Mouse (Mus musculus) embryonic facial prominence, embryonic 12.5 days (tissue): ENCODE measurements at regions not wholly inside any gene's neighbourhood (a gene's known extent, or its start where the extent isn't known, plus 50 kb on each side); places are given as distances from the start of the nearest gene placed in this dataset.
A peak's percentile ranks its signal among the peaks of the same experiment; 100 is the strongest.

Source experiments
- ATAC-seq: fragments of 200-750 bp; cut with Nextera tagmentation; 2 replicates; pipeline ENCODE4 v1.8.0; 2017; ENCODE audit not compliant: insufficient number of reproducible peaks, insufficient read depth, low FRiP score, low TSS enrichment
- H3K27ac ChIP-seq: fragments of 300-500 bp; sonication (generic); 2 replicates; pipeline ENCODE4 v1.5.1; 2016; ENCODE audit warnings: mild to moderate bottlenecking
- H3K27me3 ChIP-seq: fragments of 300-500 bp; sonication (generic); 2 replicates; pipeline ENCODE4 v1.6.1; 2016; ENCODE audit warnings: mild to moderate bottlenecking, moderate library complexity
- H3K36me3 ChIP-seq: fragments of 300-500 bp; sonication (generic); 2 replicates; pipeline ENCODE4 v1.6.1; 2016; ENCODE audit warnings: mild to moderate bottlenecking
- H3K4me1 ChIP-seq: fragments of 300-500 bp; sonication (generic); 2 replicates; pipeline ENCODE4 v1.6.1; 2016
- H3K4me2 ChIP-seq: fragments of 300-500 bp; sonication (generic); replicated peaks from 2 replicates; pipeline ENCODE4 v1.6.1; 2016; ENCODE audit warnings: mild to moderate bottlenecking, moderate library complexity
- H3K4me3 ChIP-seq: fragments of 300-500 bp; sonication (generic); 2 replicates; pipeline ENCODE4 v1.5.1; 2016; ENCODE audit warnings: mild to moderate bottlenecking
- H3K9ac ChIP-seq: fragments of 300-500 bp; sonication (generic); 2 replicates; pipeline ENCODE4 v1.6.1; 2016; ENCODE audit warnings: mild to moderate bottlenecking, moderate library complexity
- H3K9me3 ChIP-seq: fragments of 300-500 bp; sonication (generic); 2 replicates; pipeline ENCODE4 v1.6.1; 2016; ENCODE audit warnings: mild to moderate bottlenecking, moderate library complexity
- WGBS: fragments of 180-500 bp; shearing (Covaris S2); methylation state at CpG from one replicate; pipeline ENCODE4 v1.1.7; 2016; 5-methylcytosine and 5-hydroxymethylcytosine counted together

DNA sequence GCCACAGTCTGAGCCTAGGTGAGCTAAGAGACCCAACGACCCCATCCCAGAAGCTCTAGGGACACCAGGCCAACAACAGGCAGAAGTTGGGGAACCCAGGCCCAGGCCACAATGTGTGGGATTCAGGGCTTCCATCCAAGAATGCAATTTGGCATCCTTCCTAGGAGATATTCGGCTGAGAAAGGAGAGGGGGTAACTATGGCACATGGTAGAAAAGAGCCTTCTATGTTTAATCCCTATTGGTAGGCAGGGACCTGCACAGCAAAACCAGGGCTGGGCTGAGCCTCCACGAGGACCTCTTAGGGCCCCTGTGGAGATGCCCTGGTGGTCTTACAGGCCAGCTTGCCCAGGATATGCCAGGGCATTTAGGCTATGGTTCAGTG is 71.8 kb downstream of the Zfp36l2 start:
- Histone ChIP-seq H3K4me2 (no peak overlapping the region), H3K9ac (no peak overlapping the region), H3K9me3 (no peaks in the 10 kb centered on the region), H3K27ac (no peak overlapping the region), H3K4me3 (no peak overlapping the region), H3K36me3 (no peaks in the 10 kb centered on the region), H3K27me3 (no peaks in the 10 kb centered on the region), H3K4me1 (peaks cover 11% of the 10 kb centered on the region; the same call in 1 of the 2 replicates)
- ATAC-seq = no peak
- 79% methylated on average over 3 of the region's 3 CpGs for WGBS

DNA sequence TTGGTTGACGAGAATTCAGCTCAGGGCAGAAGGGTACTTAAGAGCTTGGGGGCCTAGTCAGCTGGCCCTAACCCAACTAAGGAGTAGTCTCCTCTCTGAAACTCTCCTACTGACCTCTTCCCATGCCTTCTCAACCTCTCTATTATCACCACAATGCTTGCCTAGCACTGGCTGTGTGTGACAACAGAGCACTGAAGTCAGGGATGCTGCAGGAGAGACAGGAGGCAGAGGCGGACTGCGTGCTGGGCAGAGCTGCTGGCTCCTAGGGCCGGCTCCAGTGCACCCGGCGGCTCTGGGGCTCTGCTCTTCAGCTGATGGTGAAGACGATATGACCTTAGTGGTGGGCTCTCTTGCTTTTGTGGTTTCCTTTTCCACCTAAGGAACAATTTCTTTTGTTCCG is 72.6 kb downstream of the Zfp36l2 start:
- no peak overlapping the region for H3K27ac ChIP-seq
- H3K4me2 ChIP-seq = no peak overlapping the region
- H3K27me3 ChIP-seq = no peaks in the 10 kb centered on the region
- 72% methylated on average over 8 of the region's 8 CpGs for WGBS
- H3K9ac ChIP-seq = no peak overlapping the region
- H3K36me3 ChIP-seq = no peaks in the 10 kb centered on the region
- H3K9me3 ChIP-seq = no peaks in the 10 kb centered on the region
- ATAC-seq = no peak
- peaks cover 8% of the 10 kb centered on the region; the same call in 1 of the 2 replicates for H3K4me1 ChIP-seq
- H3K4me3 ChIP-seq = no peak overlapping the region

DNA sequence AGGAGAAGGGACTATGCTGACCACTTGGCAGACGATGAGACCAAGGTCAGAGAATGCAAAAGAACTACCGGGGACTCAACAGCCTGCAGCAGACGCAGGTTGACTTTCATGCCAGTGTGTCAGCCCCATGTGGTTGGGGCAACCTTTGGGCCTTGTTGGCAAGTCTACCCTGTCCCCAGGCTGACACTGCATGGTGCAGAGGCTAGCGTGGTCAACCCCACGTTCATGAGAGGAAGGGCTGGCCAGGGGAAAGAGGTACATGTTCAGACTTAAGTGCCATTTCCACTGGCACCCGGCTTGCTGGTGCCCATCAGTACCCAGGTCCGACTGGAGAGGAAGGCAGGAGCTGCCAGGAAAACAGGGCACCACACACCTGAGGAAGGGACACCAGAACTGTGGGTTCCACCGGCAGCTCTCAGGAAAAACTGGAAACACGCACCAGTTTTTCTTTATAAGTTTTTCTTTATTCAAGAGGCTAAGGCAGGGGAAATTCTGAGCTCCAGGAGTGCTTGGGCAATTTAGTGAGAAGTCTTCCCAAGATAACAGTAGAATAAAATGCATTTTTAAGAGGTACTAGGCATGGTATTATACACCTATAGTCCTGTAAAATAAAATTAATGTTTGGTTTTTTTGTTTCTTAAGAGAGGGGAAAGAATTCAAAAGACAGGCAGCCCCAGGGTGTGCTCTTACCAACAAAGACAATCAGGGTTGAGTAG is 73.3 kb downstream of the Zfp36l2 start:
- no peak overlapping the region for H3K27ac ChIP-seq

DNA sequence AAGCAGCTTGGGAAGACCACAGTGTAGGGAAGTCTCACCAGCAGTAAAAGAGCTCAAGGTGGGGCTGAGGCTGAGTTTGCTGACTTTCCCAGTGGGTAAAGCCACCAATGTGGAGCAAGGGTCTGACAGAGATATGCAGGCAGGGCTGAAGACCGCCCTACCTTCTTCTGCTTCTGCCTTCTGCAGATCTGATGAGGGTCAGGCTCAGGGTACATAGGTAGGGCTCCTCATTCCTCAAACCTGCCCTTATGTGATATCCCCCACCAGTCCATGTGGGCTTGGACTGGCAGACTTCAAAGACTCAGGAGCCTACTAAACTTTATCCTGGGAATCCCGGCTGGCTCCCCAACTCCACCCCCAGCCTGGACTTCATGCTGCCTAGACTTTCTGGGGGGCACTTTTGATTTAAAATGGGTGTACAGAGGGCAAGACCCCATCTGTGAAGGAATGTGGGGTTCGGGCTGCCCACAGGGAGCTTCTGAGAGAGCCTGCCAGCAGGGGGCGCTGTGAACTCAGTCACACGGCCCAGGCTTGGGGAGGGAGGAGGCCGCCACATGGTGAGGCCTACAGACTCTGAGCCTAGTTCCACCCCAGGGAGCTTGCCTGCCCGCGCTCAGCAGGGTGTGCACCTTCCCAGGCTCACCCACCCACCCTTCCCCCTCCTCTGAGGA is 74.0 kb downstream of the Zfp36l2 start:
- Histone ChIP-seq H3K4me1 (peaks cover 8% of the 10 kb centered on the region; the same call in 1 of the 2 replicates), H3K27ac (no peak overlapping the region), H3K9me3 (no peaks in the 10 kb centered on the region), H3K36me3 (no peaks in the 10 kb centered on the region), H3K4me2 (no peak overlapping the region), H3K4me3 (no peak overlapping the region), H3K9ac (no peak overlapping the region), H3K27me3 (no peaks in the 10 kb centered on the region)
- ATAC-seq = 0 out of 2 replicates have a peak, but pooled peaks have one; percentile 36
- 27% methylated on average over 8 of the region's 8 CpGs for WGBS

More for the DNA sequence above, 73.3 kb downstream of the Zfp36l2 start:
- Histone ChIP-seq H3K9me3 (no peaks in the 10 kb centered on the region), H3K4me2 (no peak overlapping the region), H3K36me3 (no peaks in the 10 kb centered on the region), H3K4me3 (no peak overlapping the region), H3K9ac (no peak overlapping the region), H3K4me1 (peaks cover 8% of the 10 kb centered on the region; the same call in 1 of the 2 replicates), H3K27me3 (no peaks in the 10 kb centered on the region)
- 61% methylated on average over 9 of the region's 9 CpGs for WGBS
- no peak for ATAC-seq

DNA sequence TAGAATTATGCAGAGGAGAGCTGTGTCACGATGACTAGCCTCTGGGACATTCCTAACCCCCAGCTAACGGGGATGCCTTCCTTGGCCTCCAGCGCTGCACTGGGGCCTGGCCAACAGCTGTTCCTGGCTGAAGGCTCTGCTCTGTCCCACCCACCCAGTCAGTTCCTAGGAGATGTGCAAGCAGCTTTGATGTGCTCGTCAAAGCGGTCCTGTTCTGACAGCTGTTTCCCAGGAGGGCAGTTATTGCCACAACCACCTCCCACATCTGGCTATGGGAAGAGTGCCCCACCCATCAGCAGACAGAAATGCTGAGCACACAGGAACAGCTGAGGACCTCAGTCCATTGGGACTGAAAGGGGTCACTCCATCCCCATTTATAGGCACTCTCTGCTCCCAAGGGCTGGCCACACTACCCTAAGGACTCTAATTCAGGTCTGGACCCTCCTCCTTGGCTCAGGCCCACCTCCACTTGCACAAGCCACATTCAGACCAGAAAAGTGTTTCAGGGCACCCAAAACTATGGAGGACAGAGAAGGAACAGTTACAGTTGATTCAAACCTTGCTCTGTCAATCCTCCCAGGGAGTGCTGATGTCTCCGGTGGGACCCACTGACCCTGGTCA is 75.2 kb downstream of the Zfp36l2 start:
- H3K36me3 ChIP-seq = no peaks in the 10 kb centered on the region
- no peaks in the 10 kb centered on the region for H3K27me3 ChIP-seq
- WGBS = 27% methylated on average over 6 of the region's 6 CpGs
- H3K4me3 ChIP-seq = no peak overlapping the region
- peak; percentile 62 for ATAC-seq
- peak overlapping the region; percentile 37 for H3K27ac ChIP-seq
- peaks cover 8% of the 10 kb centered on the region; the same call in 1 of the 2 replicates for H3K4me1 ChIP-seq
- H3K9ac ChIP-seq = no peak overlapping the region
- no peaks in the 10 kb centered on the region for H3K9me3 ChIP-seq
- H3K4me2 ChIP-seq = no peak overlapping the region

DNA sequence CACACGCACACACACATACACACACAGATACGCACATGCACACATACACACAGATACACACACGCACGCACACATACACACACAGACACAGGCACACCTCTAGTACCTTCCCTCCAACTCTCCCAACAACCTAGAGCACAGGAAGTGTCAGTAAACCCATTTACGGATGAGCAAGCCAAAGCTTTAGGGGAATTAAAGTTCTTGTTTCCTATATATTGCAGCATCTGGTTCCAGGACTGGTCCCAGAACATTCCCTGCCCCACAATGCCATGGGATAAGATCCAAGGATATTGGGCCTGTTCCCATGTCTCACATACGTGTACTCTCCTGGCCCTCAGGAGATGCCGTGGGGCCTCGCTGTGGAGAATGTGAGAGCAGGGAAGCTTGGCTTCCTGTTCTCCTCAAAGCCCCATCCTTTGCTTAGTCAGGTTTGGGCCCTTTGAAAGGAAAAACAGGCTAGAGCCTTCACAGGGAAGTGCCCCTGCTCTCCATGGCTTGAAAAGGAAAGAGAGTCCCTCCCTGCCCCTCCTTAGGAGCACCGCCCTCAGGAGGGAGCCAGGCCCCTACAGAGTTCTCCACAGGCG is 75.9 kb downstream of the Zfp36l2 start:
- Histone ChIP-seq H3K4me3 (no peak overlapping the region), H3K27me3 (no peaks in the 10 kb centered on the region), H3K9me3 (no peaks in the 10 kb centered on the region), H3K9ac (no peak overlapping the region), H3K4me2 (no peak overlapping the region), H3K36me3 (no peaks in the 10 kb centered on the region), H3K4me1 (peaks cover 8% of the 10 kb centered on the region; the same call in 1 of the 2 replicates), H3K27ac (peak overlapping the region; percentile 37)
- ATAC-seq = 0 out of 2 replicates have a peak, but pooled peaks have one; percentile 13
- 73% methylated on average over 10 of the region's 10 CpGs for WGBS

DNA sequence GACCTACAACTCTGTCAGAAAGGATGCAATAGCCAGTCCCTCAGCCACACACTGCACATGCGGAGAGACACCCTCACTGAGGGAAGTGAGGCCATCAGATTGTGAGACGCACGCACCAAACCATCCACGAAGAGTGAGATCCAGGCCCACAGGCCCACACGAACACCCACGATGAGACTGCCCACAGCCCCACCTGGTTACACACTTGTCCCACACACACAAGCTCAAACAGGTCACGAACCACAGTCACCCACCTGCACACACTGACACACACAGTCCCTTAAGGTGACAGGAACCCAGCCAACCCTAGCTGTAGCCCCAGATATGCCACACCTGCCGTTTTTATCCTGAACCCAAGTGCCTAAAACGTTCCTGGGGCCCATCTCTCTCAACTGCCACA is 76.8 kb downstream of the Zfp36l2 start:
- H3K27me3 ChIP-seq = no peaks in the 10 kb centered on the region
- H3K9ac ChIP-seq = 0 out of 2 replicates have a peak overlapping the region, but pooled peaks have one; percentile 12
- no peak overlapping the region for H3K27ac ChIP-seq
- no peak overlapping the region for H3K4me3 ChIP-seq
- H3K36me3 ChIP-seq = no peaks in the 10 kb centered on the region
- 85% methylated on average over 9 of the region's 9 CpGs for WGBS
- no peak overlapping the region for H3K4me2 ChIP-seq
- ATAC-seq = no peak
- no peaks in the 10 kb centered on the region for H3K9me3 ChIP-seq
- H3K4me1 ChIP-seq = peaks cover 8% of the 10 kb centered on the region; the same call in 1 of the 2 replicates

DNA sequence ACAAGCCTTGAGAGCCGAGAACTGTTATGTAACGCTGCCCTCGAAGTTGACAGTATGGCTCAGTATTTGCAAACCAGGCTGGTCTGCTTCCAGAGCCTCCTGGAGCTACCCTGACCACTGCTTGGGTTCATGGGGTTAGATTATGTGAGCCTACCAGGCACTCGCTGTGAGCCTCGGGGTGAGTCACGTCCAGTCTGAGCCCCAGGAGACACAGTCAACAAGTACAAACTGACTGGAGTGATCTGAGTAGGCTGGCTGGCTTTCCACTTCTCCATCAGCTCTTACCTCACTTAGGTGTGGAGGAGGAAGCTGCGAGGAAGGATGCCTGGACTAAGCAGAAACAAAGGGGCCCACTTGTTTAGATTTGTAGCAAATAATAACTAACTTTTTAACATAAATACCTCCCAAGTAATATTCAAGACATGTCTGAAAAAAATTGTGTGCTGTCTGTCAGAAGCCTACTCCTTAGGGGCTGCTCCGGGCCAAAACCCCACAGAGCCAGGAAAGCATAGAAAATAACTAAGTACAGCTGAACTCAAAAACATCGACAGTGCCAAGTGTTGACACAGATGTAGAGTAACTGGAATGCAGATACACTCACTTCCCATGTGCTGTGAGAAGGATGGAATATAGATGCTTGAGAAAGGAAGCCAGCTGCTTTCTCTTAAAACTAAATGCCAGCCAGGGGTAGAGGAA is 77.6 kb downstream of the Zfp36l2 start:
- Histone ChIP-seq H3K4me3 (no peak overlapping the region), H3K36me3 (no peaks in the 10 kb centered on the region), H3K4me1 (peaks cover 8% of the 10 kb centered on the region; the same call in 1 of the 2 replicates), H3K4me2 (no peak overlapping the region), H3K27me3 (no peaks in the 10 kb centered on the region), H3K9me3 (no peaks in the 10 kb centered on the region), H3K9ac (no peak overlapping the region), H3K27ac (no peak overlapping the region)
- 62% methylated on average over 9 of the region's 9 CpGs for WGBS
- ATAC-seq = no peak

DNA sequence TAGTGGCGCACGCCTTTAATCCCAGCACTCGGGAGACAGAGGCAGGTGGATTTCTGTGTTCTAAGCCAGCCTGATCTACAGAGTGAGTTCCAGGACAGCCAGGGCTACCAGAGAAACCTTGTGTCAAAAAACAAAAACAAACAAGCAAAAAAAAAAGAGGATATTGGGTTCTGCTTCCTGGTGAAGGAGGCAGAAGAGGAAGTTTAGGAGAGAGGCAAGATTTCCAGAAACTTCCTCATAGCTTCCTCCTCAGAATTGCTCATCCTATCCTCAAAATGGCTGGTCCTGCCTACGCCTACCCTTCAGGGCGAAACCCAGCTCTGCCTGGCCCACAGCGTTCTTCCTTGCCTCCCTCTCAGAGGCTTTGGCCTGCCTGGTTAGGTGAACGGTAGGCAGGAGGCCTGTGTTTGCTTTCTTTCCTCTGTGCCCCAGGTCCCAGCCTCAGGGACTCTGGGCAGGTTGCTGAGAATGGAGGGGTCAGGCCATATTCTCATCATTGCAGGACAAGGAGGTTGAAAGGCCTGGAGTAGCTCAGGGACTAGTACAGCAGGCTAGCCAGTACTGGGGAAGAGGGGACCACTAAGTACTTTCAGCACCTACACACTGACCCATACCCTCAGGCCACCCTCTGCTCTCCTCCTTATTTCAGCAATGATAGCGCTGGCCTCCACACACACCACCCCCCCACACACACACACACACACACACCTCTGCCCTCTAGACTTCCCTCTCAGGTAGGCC is 79.6 kb downstream of the Zfp36l2 start:
- Histone ChIP-seq H3K4me3 (no peak overlapping the region), H3K9ac (no peak overlapping the region), H3K4me1 (peaks cover 12% of the 10 kb centered on the region; the same call in 1 of the 2 replicates), H3K27ac (no peak overlapping the region), H3K27me3 (no peaks in the 10 kb centered on the region), H3K9me3 (no peaks in the 10 kb centered on the region), H3K4me2 (no peak overlapping the region), H3K36me3 (no peaks in the 10 kb centered on the region)
- ATAC-seq = no peak
- 84% methylated on average over 8 of the region's 8 CpGs for WGBS

DNA sequence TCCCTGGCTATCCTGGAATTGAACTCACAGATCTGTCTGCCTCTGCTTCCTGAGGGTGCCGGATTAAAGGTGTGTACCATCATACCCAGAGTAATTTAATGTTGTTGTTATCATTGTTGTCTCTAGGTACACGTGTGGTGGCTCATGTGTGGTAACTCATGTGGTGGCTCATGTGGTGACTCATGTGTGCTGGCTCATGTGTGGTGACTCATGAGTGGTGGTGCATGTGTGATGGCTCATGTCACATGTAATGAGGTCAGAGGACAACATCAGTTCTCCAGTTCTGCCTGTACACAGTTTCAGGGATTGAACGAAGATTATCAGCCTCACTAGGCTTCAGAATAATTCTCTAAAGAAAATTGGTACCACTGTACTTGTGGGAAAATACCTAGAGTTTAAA is 80.2 kb downstream of the Zfp36l2 start:
- no peaks in the 10 kb centered on the region for H3K36me3 ChIP-seq
- H3K9ac ChIP-seq = no peak overlapping the region
- peaks cover 10% of the 10 kb centered on the region; the same call in 1 of the 2 replicates for H3K4me1 ChIP-seq
- no peak overlapping the region for H3K27ac ChIP-seq
- H3K4me2 ChIP-seq = no peak overlapping the region
- 81% methylated on average over 3 of the region's 3 CpGs for WGBS
- H3K9me3 ChIP-seq = no peaks in the 10 kb centered on the region
- H3K27me3 ChIP-seq = no peaks in the 10 kb centered on the region
- H3K4me3 ChIP-seq = no peak overlapping the region
- ATAC-seq = no peak
